Mouse (Mus musculus): ENCODE results near the gene Chchd3. TPM values are rescaled to one million over a fixed set of nuclear protein-coding genes. Genes with fewer than 3 reads are reported as not detected.

Gene Chchd3
- total RNA-seq (2023): 10 to 100 TPM; 26.0 to 36.2 TPM

GRCm38 (mm10) chr6:33059735-33060576 is at the start of gene Chchd3:
Gene Chchd3, minus strand, starts transcription at chr6:33060260.

Other genes starting within 250 kb of the Chchd3 start
- 10 to 100 TPM; 33.9 to 38.8 TPM for gene Exoc4, start 188.8 kb upstream of the Chchd3 start, total RNA-seq (2023)